Mouse (Mus musculus): ENCODE measurements around the gene Nmu. TPM values are rescaled to one million over a fixed set of nuclear protein-coding genes. Genes with fewer than 3 reads are reported as not detected.

The Nmu gene
- polyA plus RNA-seq, 1 experiment from 2014 or later = 0.22 TPM

- H3K4me2 ChIP-seq = no peak overlapping the region
- H3K9ac ChIP-seq (ENCODE audit: low read length) = no peak overlapping the region
- DNase-seq (ENCODE audit: low spot score, missing footprints) = no peak
- H3K4me1 ChIP-seq (ENCODE audit: control insufficient read depth, insufficient read depth, low read length) = peaks cover 6% of the 10 kb centered on the region; the same call in 1 of the 2 replicates
- peaks cover 11% of the 10 kb centered on the region for H3K27me3 ChIP-seq (ENCODE audit: control insufficient read depth, insufficient read depth, low read length)
- H3K9me3 ChIP-seq (ENCODE audit: control insufficient read depth, low read length) = no peaks in the 10 kb centered on the region
- no peak for ATAC-seq (ENCODE audit: low FRiP score)
- H3K36me3 ChIP-seq (ENCODE audit: control insufficient read depth, insufficient read depth, low read length) = no peaks in the 10 kb centered on the region
- no peak overlapping the region for H3K27ac ChIP-seq (ENCODE audit: low read depth, low read length)
- 38% methylated on average over 5 of the region's 5 CpGs for WGBS
- H3K4me3 ChIP-seq (ENCODE audit: low read depth, low read length) = no peak overlapping the region
Observed at GRCm38 (mm10) chr5:76365406-76365805, 1.8 kb upstream of the Nmu start.

DNA sequence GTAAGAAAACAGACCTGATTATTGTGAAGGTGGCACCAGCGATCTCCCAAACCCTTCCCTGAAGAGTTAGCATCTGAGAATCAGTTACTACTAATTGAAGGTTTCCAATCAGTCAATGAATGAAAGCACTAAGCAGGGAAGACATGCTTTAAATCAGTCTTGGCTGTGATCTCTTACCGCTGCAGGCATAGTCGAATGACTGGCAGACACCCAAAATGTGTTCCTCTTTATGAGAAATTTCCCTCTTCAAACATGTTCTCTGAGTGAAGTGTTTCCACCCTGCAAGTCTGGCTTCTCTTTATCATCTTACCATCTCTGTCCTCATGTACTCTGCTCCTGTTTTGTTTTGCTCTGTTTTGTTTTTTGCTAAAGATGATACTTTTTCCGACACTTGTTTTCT lies 2.8 kb downstream of the Nmu start:
- peaks cover 6% of the 10 kb centered on the region; the same call in 1 of the 2 replicates for H3K4me1 ChIP-seq (ENCODE audit: control insufficient read depth, insufficient read depth, low read length)
- no peak for ATAC-seq (ENCODE audit: low FRiP score)
- peaks cover 11% of the 10 kb centered on the region for H3K27me3 ChIP-seq (ENCODE audit: control insufficient read depth, insufficient read depth, low read length)
- 89% methylated on average over 4 of the region's 4 CpGs for WGBS
- no peaks in the 10 kb centered on the region for H3K36me3 ChIP-seq (ENCODE audit: control insufficient read depth, insufficient read depth, low read length)
- no peak for DNase-seq (ENCODE audit: low spot score, missing footprints)
- H3K4me2 ChIP-seq = no peak overlapping the region
- no peak overlapping the region for H3K27ac ChIP-seq (ENCODE audit: low read depth, low read length)
- H3K9me3 ChIP-seq (ENCODE audit: control insufficient read depth, low read length) = no peaks in the 10 kb centered on the region
- H3K4me3 ChIP-seq (ENCODE audit: low read depth, low read length) = no peak overlapping the region
- H3K9ac ChIP-seq (ENCODE audit: low read length) = no peak overlapping the region

DNA sequence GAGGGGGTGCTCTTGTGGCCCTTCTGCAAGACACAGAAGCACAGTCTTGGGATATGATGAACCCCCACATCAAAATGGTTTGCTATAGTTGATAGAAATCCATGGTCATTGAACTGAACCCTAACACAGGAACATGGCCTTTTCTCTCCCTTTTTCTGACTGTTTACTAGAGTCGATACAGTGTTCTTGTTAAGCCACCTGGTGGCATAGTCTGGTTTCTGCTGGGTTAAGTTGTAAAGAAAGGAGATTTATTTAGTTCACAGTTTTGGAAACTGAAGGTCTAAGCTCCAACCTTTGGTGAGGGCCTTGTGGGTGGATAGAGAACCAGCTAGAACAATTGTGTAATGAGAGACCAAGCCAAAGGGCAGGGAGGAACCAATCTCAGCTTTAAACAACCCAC lies 3.5 kb downstream of the Nmu start:
- 67% methylated on average over 1 of the region's 1 CpGs for WGBS
- Histone ChIP-seq H3K9ac (ENCODE audit: low read length) (no peak overlapping the region), H3K27me3 (ENCODE audit: control insufficient read depth, insufficient read depth, low read length) (peaks cover 11% of the 10 kb centered on the region), H3K4me3 (ENCODE audit: low read depth, low read length) (no peak overlapping the region), H3K27ac (ENCODE audit: low read depth, low read length) (no peak overlapping the region), H3K4me2 (no peak overlapping the region), H3K9me3 (ENCODE audit: control insufficient read depth, low read length) (no peaks in the 10 kb centered on the region), H3K4me1 (ENCODE audit: control insufficient read depth, insufficient read depth, low read length) (peaks cover 6% of the 10 kb centered on the region; the same call in 1 of the 2 replicates), H3K36me3 (ENCODE audit: control insufficient read depth, insufficient read depth, low read length) (no peaks in the 10 kb centered on the region)
- DNase-seq (ENCODE audit: low spot score, missing footprints) = no peak
- no peak for ATAC-seq (ENCODE audit: low FRiP score)

GRCm38 (mm10) chr5:76351953-76352611 lies 11.5 kb downstream of the Nmu start:
- WGBS = 49% methylated on average over 7 of the region's 7 CpGs
- ATAC-seq (ENCODE audit: low FRiP score) = no peak
- no peak overlapping the region for H3K4me3 ChIP-seq (ENCODE audit: low read depth, low read length)
- H3K9me3 ChIP-seq (ENCODE audit: control insufficient read depth, low read length) = no peaks in the 10 kb centered on the region
- no peak overlapping the region for H3K9ac ChIP-seq (ENCODE audit: low read length)
- no peaks in the 10 kb centered on the region for H3K27me3 ChIP-seq (ENCODE audit: control insufficient read depth, insufficient read depth, low read length)
- H3K36me3 ChIP-seq (ENCODE audit: control insufficient read depth, insufficient read depth, low read length) = no peaks in the 10 kb centered on the region
- H3K4me1 ChIP-seq (ENCODE audit: control insufficient read depth, insufficient read depth, low read length) = no peaks in the 10 kb centered on the region
- no peak for DNase-seq (ENCODE audit: low spot score, missing footprints)
- no peak overlapping the region for H3K27ac ChIP-seq (ENCODE audit: low read depth, low read length)
- no peak overlapping the region for H3K4me2 ChIP-seq

DNA sequence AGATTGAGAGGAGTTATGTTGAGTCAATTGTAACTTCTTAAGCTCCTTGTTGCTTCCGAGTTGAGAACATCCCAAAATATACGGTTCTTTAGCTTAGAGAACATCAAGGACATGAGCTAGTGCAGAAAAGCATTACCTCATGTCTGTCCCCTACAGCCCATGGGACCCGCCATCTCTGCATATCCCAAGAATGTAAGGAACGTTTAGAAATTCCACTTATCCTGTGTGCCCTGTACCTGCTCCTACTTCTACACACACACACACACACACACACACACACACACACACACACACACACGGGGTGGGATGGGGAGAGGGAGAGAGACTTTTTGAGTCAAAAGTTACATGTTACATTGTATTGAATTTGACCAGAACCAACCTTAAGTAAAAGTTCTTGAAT lies 12.1 kb downstream of the Nmu start:
- Histone ChIP-seq H3K9me3 (ENCODE audit: control insufficient read depth, low read length) (no peaks in the 10 kb centered on the region), H3K36me3 (ENCODE audit: control insufficient read depth, insufficient read depth, low read length) (no peaks in the 10 kb centered on the region), H3K27ac (ENCODE audit: low read depth, low read length) (no peak overlapping the region), H3K4me3 (ENCODE audit: low read depth, low read length) (no peak overlapping the region), H3K4me1 (ENCODE audit: control insufficient read depth, insufficient read depth, low read length) (no peaks in the 10 kb centered on the region), H3K4me2 (no peak overlapping the region), H3K9ac (ENCODE audit: low read length) (no peak overlapping the region), H3K27me3 (ENCODE audit: control insufficient read depth, insufficient read depth, low read length) (no peaks in the 10 kb centered on the region)
- WGBS = 87% methylated on average over 5 of the region's 5 CpGs
- DNase-seq (ENCODE audit: low spot score, missing footprints) = no peak
- ATAC-seq (ENCODE audit: low FRiP score) = no peak

DNA sequence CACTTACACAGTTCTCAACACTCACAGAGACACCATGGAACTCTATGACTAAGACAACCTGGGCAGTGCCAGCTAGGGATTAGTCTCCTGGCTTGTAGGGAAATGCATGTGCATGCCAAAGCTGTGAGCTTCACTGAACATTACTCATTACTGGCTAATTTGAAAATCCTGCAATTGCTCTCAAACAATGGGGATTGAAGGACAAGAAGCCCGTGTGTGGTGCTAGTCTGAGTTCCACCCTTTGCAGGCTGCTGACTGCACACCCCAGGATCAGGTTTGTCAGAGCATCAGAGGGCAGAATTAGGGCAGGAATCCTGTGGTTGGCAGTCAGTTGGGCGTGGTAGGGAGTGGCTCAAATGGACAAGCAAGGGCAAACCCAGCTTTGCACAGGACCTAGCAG lies 17.5 kb downstream of the Nmu start:
- Histone ChIP-seq H3K9ac (ENCODE audit: low read length) (no peak overlapping the region), H3K4me2 (no peak overlapping the region), H3K9me3 (ENCODE audit: control insufficient read depth, low read length) (no peaks in the 10 kb centered on the region), H3K36me3 (ENCODE audit: control insufficient read depth, insufficient read depth, low read length) (no peaks in the 10 kb centered on the region), H3K27ac (ENCODE audit: low read depth, low read length) (no peak overlapping the region), H3K4me1 (ENCODE audit: control insufficient read depth, insufficient read depth, low read length) (no peaks in the 10 kb centered on the region), H3K27me3 (ENCODE audit: control insufficient read depth, insufficient read depth, low read length) (no peaks in the 10 kb centered on the region), H3K4me3 (ENCODE audit: low read depth, low read length) (no peak overlapping the region)
- WGBS = 56% methylated on average over 2 of the region's 2 CpGs
- ATAC-seq (ENCODE audit: low FRiP score) (no peak), DNase-seq (ENCODE audit: low spot score, missing footprints) (no peak)

DNA sequence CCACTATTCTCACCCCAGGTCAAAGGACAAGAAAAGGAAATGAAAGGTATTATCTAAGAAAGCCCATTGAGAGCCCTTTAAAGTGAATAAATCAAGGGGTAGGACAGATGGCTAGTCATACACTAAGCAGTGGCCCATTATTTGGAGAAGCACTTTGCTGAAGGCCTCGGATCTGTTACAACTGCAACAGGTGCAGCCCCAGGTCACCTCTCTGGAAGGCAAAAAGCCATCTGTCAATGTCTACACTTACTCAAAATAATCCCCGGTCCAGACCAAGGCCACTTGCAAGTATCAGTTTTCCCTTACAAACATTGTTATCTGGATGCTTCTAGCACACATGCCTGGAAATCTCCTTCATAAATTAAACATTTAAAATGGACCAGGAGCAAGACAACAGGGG lies 22.7 kb downstream of the Nmu start:
- no peaks in the 10 kb centered on the region for H3K4me1 ChIP-seq (ENCODE audit: control insufficient read depth, insufficient read depth, low read length)
- ATAC-seq (ENCODE audit: low FRiP score) (no peak), DNase-seq (ENCODE audit: low spot score, missing footprints) (no peak)
- H3K4me3 ChIP-seq (ENCODE audit: low read depth, low read length) = no peak overlapping the region
- H3K9ac ChIP-seq (ENCODE audit: low read length) = no peak overlapping the region
- no peaks in the 10 kb centered on the region for H3K27me3 ChIP-seq (ENCODE audit: control insufficient read depth, insufficient read depth, low read length)
- H3K9me3 ChIP-seq (ENCODE audit: control insufficient read depth, low read length) = no peaks in the 10 kb centered on the region
- WGBS = 86% methylated on average over 2 of the region's 2 CpGs
- H3K4me2 ChIP-seq = no peak overlapping the region
- H3K36me3 ChIP-seq (ENCODE audit: control insufficient read depth, insufficient read depth, low read length) = no peaks in the 10 kb centered on the region
- H3K27ac ChIP-seq (ENCODE audit: low read depth, low read length) = no peak overlapping the region

DNA sequence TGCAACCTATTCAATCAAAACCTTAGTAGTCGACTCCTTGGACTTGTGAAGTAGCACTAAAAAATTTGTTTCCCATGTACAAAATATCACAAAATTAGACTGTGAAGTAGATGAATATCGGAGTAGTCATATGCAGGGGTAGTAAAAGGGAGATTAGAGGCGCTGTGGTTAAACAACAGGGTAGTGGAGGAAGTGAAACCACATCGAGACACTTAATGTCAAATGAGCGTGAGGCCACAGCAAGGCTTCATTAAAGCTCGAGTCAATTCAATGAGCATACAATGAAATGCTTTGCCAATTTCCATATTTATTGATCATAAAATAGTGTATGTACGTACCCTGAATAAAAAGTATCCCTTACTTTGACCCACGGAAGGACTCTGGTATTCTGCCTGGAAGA lies 26.5 kb downstream of the Nmu start:
- no peak overlapping the region for H3K9ac ChIP-seq (ENCODE audit: low read length)
- ATAC-seq (ENCODE audit: low FRiP score) (no peak), DNase-seq (ENCODE audit: low spot score, missing footprints) (no peak)
- no peak overlapping the region for H3K27ac ChIP-seq (ENCODE audit: low read depth, low read length)
- H3K27me3 ChIP-seq (ENCODE audit: control insufficient read depth, insufficient read depth, low read length) = no peaks in the 10 kb centered on the region
- no peak overlapping the region for H3K4me2 ChIP-seq
- H3K9me3 ChIP-seq (ENCODE audit: control insufficient read depth, low read length) = no peaks in the 10 kb centered on the region
- H3K4me1 ChIP-seq (ENCODE audit: control insufficient read depth, insufficient read depth, low read length) = no peaks in the 10 kb centered on the region
- H3K36me3 ChIP-seq (ENCODE audit: control insufficient read depth, insufficient read depth, low read length) = no peaks in the 10 kb centered on the region
- 86% methylated on average over 8 of the region's 8 CpGs for WGBS
- no peak overlapping the region for H3K4me3 ChIP-seq (ENCODE audit: low read depth, low read length)

DNA sequence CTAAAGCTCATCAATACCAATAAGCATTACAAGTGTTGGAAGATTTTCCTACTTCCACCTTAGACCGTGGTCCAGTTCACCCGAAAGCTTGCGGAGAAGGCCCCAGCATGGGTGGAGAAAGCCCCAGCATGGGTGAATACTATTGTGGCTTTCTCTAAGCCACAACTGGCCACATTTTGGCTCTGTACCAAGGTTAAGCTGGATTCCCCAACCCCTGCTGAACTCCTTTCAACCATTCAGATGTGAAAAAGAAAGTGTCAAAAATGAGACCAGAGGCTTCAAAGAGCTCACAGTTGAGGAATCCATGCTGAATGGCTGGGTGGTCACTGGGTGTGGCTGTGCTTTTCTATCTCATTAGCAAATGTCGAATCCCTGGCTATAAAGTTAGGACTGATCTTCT lies 29.8 kb downstream of the Nmu start:
- no peaks in the 10 kb centered on the region for H3K36me3 ChIP-seq (ENCODE audit: control insufficient read depth, insufficient read depth, low read length)
- H3K27ac ChIP-seq (ENCODE audit: low read depth, low read length) = no peak overlapping the region
- no peaks in the 10 kb centered on the region for H3K9me3 ChIP-seq (ENCODE audit: control insufficient read depth, low read length)
- no peak overlapping the region for H3K4me2 ChIP-seq
- H3K4me3 ChIP-seq (ENCODE audit: low read depth, low read length) = no peak overlapping the region
- no peak for ATAC-seq (ENCODE audit: low FRiP score)
- no peaks in the 10 kb centered on the region for H3K27me3 ChIP-seq (ENCODE audit: control insufficient read depth, insufficient read depth, low read length)
- no peaks in the 10 kb centered on the region for H3K4me1 ChIP-seq (ENCODE audit: control insufficient read depth, insufficient read depth, low read length)
- no peak for DNase-seq (ENCODE audit: low spot score, missing footprints)
- 35% methylated on average over 4 of the region's 4 CpGs for WGBS
- no peak overlapping the region for H3K9ac ChIP-seq (ENCODE audit: low read length)

All from midbrain, embryonic 11.5 days (tissue).